ENCODE assay signal across 9 mouse cellular contexts in the genomic region with DNA sequence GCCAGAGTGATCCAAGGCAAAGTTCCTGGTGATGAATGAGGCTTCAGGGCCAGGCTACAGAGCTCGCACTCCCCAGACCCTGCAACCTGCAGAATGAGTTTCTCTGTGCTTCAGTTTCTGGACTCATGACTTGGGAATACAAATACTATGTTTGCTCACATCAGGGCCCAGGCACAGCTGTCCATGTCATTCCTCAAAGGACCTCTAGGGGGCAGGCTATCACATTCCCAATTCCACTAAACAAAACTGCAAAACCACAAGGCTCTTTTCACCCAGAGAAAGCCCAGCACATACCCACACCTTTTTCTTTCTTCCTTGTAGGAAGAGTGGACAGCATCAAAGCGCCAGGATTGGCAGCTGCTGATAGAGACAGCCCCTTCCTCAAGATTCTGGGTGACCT.
DNase-seq lines count a peak whose midpoint lies in the region; ATAC-seq lines count a peak whose summit lies in the region.
"Had no signal": no experiment of that assay in that cellular context is flagged by ENCODE, and none has a peak within 500 bp of the region (broad histone marks: within the 10 kb centered on the region; RNA-seq: fewer than 3 reads in every experiment).

No protein-coding gene starts in this region.

- no peak overlapping the region for H3K9ac ChIP-seq in neural tube, embryonic 15.5 days (replicated peaks)

- H3K4me3 ChIP-seq in neural tube, embryonic 15.5 days (replicated peaks), result no peak overlapping the region
- H3K4me3 ChIP-seq in embryonic facial prominence, embryonic 10.5 days, result no peak overlapping the region
- H3K4me3 ChIP-seq: erythroblast, embryonic 14.5 days had no signal

- no peak for ATAC-seq in neural tube, embryonic 15.5 days (ENCODE audit: low FRiP score)

- no peaks in the 10 kb centered on the region for H3K36me3 ChIP-seq in neural tube, embryonic 15.5 days
- H3K36me3 ChIP-seq in embryonic facial prominence, embryonic 10.5 days (replicated peaks), result peaks cover 7% of the 10 kb centered on the region

- peak; percentile 24 for DNase-seq in cerebellum, adult 11 months
- DNase-seq in cerebellum, adult 11-12 months, result no peak
- DNase-seq in neural tube, embryonic 10.5 days (ENCODE audit: extremely low spot score, low spot score), result peak; percentile 60
- peak; percentile 60 for DNase-seq in embryonic facial prominence, embryonic 10.5 days (ENCODE audit: low spot score)
- DNase-seq in layer of hippocampus, adult 11-12 months (ENCODE audit: low spot score), result peak; percentile 64
- DNase-seq in lung, postnatal 14 days, result peak; percentile 35
- DNase-seq in c-Kit-positive CD71-positive TER-119-positive erythroid progenitor cells, embryonic 14.5 days (ENCODE audit: low spot score), result no peak

- H3K4me2 ChIP-seq in neural tube, embryonic 15.5 days, result no peak overlapping the region

- H3K9me3 ChIP-seq in neural tube, embryonic 15.5 days (replicated peaks), result no peaks in the 10 kb centered on the region
- no peaks in the 10 kb centered on the region for H3K9me3 ChIP-seq in embryonic facial prominence, embryonic 10.5 days

- H3K4me1 ChIP-seq in neural tube, embryonic 15.5 days, result peaks cover 11% of the 10 kb centered on the region
- 0 out of 2 replicates have a peak, but pooled peaks cover 3% of the 10 kb centered on the region for H3K4me1 ChIP-seq in embryonic facial prominence, embryonic 10.5 days

- H3K27ac ChIP-seq in neural tube, embryonic 15.5 days (replicated peaks), result no peak overlapping the region
- H3K27ac ChIP-seq in embryonic facial prominence, embryonic 10.5 days (replicated peaks), result no peak overlapping the region; the same call in 1 of the 2 replicates

- WGBS in neural tube, embryonic 15.5 days, result 69% methylated on average over 2 of the region's 2 CpGs
- 60% methylated on average over 2 of the region's 2 CpGs for WGBS in embryonic facial prominence, embryonic 10.5 days

- H3K27me3 ChIP-seq in neural tube, embryonic 15.5 days (replicated peaks), result no peaks in the 10 kb centered on the region
- H3K27me3 ChIP-seq in embryonic facial prominence, embryonic 10.5 days (replicated peaks; ENCODE audit: low read depth, poor library complexity, severe bottlenecking), result no peaks in the 10 kb centered on the region

Comparison
In these comparisons a context has a peak if more than half of its experiments do, and no peak if none do; other contexts are left out.
1. DNase-seq: peak in cerebellum, adult 11 months (single experiment), neural tube, embryonic 10.5 days (single experiment), embryonic facial prominence, embryonic 10.5 days (single experiment), layer of hippocampus, adult 11-12 months (single experiment) and lung, postnatal 14 days (single experiment); none in cerebellum, adult 11-12 months (single experiment) and c-Kit-positive CD71-positive TER-119-positive erythroid progenitor cells, embryonic 14.5 days (single experiment).